Mouse (Mus musculus) MEL (cell line): ENCODE data around the gene Smap2. TPM values are rescaled to one million over a fixed set of nuclear protein-coding genes. Genes with fewer than 3 reads are reported as not detected.

ENCODE experiments used
- DNase-seq: peaks from one replicate; pipeline ENCODE4 v3.0.0; 2011; ENCODE audit warnings: low read depth, low spot score
- H3K27ac ChIP-seq: 2 replicates; pipeline ENCODE4 v1.5.1; 2012; ENCODE audit warnings: low read depth, mild to moderate bottlenecking, control low read depth, low read length, moderate library complexity; ENCODE audit not compliant: control insufficient read depth
- H3K27me3 ChIP-seq, 2 experiments: fragments of 150-350 bp in 1 of 2; sonication (generic) in 1 of 2; 2 replicates each; pipeline ENCODE4 v1.6.1; 2012; ENCODE audit warnings: low read length in 2 of 2, mild to moderate bottlenecking in 2 of 2, improper control_type of control experiment in 1 of 2, moderate library complexity in 1 of 2; ENCODE audit not compliant: insufficient read depth in 2 of 2, control insufficient read depth in 1 of 2
- H3K36me3 ChIP-seq, 2 experiments: 2 replicates each; pipeline ENCODE4 v1.6.1; 2012 to 2014; ENCODE audit warnings: low read length in 2 of 2, improper control_type of control experiment in 1 of 2, inconsistent platforms in 1 of 2, mild to moderate bottlenecking in 1 of 2; ENCODE audit not compliant: insufficient read depth in 2 of 2, control insufficient read depth in 1 of 2
- H3K4me1 ChIP-seq, 2 experiments: fragments of 150-350 bp in 1 of 2; sonication (generic) in 1 of 2; 2 replicates each; pipeline ENCODE4 v1.6.1; 2012; ENCODE audit warnings: low read length in 2 of 2, improper control_type of control experiment in 1 of 2, mild to moderate bottlenecking in 1 of 2; ENCODE audit not compliant: insufficient read depth in 2 of 2, control insufficient read depth in 1 of 2
- H3K4me3 ChIP-seq, 2 experiments: fragments of 150-350 bp in 1 of 2; sonication (generic) in 1 of 2; 2 replicates each; pipeline ENCODE4 v1.5.1; 2012; ENCODE audit warnings: low read depth in 2 of 2, low read length in 2 of 2, mild to moderate bottlenecking in 2 of 2, moderate library complexity in 2 of 2, control low read depth in 1 of 2, improper control_type of control experiment in 1 of 2; ENCODE audit not compliant: control insufficient read depth in 1 of 2, insufficient read depth in 1 of 2
- H3K79me2 ChIP-seq: 2 replicates; pipeline ENCODE4 v1.6.1; 2012; ENCODE audit warnings: mild to moderate bottlenecking, low read length, moderate library complexity; ENCODE audit not compliant: control insufficient read depth, poor library complexity, insufficient read depth
- H3K9ac ChIP-seq: 2 replicates; pipeline ENCODE4 v1.6.1; 2012; ENCODE audit warnings: low read depth, mild to moderate bottlenecking, control low read depth, low read length, moderate library complexity; ENCODE audit not compliant: control insufficient read depth, poor library complexity, severe bottlenecking
- H3K9me3 ChIP-seq: fragments of 150-350 bp; sonication (generic); replicated peaks from 2 replicates; pipeline ENCODE4 v1.6.1; 2012; ENCODE audit warnings: mild to moderate bottlenecking, low read length, improper control_type of control experiment, moderate library complexity; ENCODE audit not compliant: insufficient read depth
- CHD2 ChIP-seq: IDR thresholded peaks from 2 replicates; pipeline ENCODE4 v1.6.1; 2011; ENCODE audit warnings: low read length, improper control_type of control experiment
- CTCF ChIP-seq, 3 experiments: IDR thresholded peaks in 2 of 3; conservative IDR thresholded peaks in 1 of 3; 2 replicates each; pipeline ENCODE4 v1.5.1; 2011 to 2012; ENCODE audit warnings: low read length in 3 of 3, low read depth in 2 of 3, mild to moderate bottlenecking in 2 of 3, improper control_type of control experiment in 1 of 3, inconsistent platforms in 1 of 3, mixed read lengths in 1 of 3, moderate library complexity in 1 of 3; ENCODE audit not compliant: control insufficient read depth in 1 of 3, insufficient read depth in 1 of 3, poor library complexity in 1 of 3, severe bottlenecking in 1 of 3
- E2F4 ChIP-seq: IDR thresholded peaks from 2 replicates; pipeline ENCODE4 v1.6.1; 2011; ENCODE audit warnings: low read depth, low read length, improper control_type of control experiment, borderline replicate concordance
- EP300 ChIP-seq, 2 experiments: IDR thresholded peaks; 2 replicates each; pipeline ENCODE4 v1.6.1; 2011; ENCODE audit warnings: improper control_type of control experiment in 2 of 2, low read length in 2 of 2, low read depth in 1 of 2, mild to moderate bottlenecking in 1 of 2
- ETS1 ChIP-seq: IDR thresholded peaks from 2 replicates; pipeline ENCODE4 v1.6.1; 2012; ENCODE audit warnings: low read depth, mild to moderate bottlenecking, inconsistent platforms, low read length, improper control_type of control experiment, moderate library complexity
- GABPA ChIP-seq: IDR thresholded peaks from 2 replicates; pipeline ENCODE4 v1.6.1; 2012; ENCODE audit warnings: low read depth, mild to moderate bottlenecking, inconsistent platforms, low read length, improper control_type of control experiment, moderate library complexity
- MAFK ChIP-seq: IDR thresholded peaks from 2 replicates; pipeline ENCODE4 v1.6.1; 2011; ENCODE audit warnings: low read depth, mild to moderate bottlenecking, low read length, improper control_type of control experiment, borderline replicate concordance
- MAX ChIP-seq: IDR thresholded peaks from 2 replicates; pipeline ENCODE4 v1.6.1; 2011; ENCODE audit warnings: low read length, improper control_type of control experiment
- MXI1 ChIP-seq: IDR thresholded peaks from 2 replicates; pipeline ENCODE4 v1.6.1; 2011; ENCODE audit warnings: mild to moderate bottlenecking, low read depth, low read length, improper control_type of control experiment
- MYC ChIP-seq: IDR thresholded peaks from 2 replicates; pipeline ENCODE4 v1.6.1; 2011; ENCODE audit warnings: low read depth, mild to moderate bottlenecking, low read length, improper control_type of control experiment, moderate library complexity
- NELFE ChIP-seq: IDR thresholded peaks from 2 replicates; pipeline ENCODE4 v1.6.1; 2011; ENCODE audit warnings: low read depth, low read length, improper control_type of control experiment
- POLR2A ChIP-seq, 2 experiments: IDR thresholded peaks; 2 replicates each; pipeline ENCODE4 v1.6.1; 2011 to 2012; ENCODE audit warnings: low read length in 2 of 2, mild to moderate bottlenecking in 2 of 2, control low read depth in 1 of 2, improper control_type of control experiment in 1 of 2, low read depth in 1 of 2, moderate library complexity in 1 of 2; ENCODE audit not compliant: control insufficient read depth in 1 of 2, insufficient read depth in 1 of 2, poor library complexity in 1 of 2
- POLR2AphosphoS5 ChIP-seq: IDR thresholded peaks from 2 replicates; pipeline ENCODE4 v1.6.1; 2012; ENCODE audit warnings: low read depth, borderline replicate concordance, mild to moderate bottlenecking, inconsistent platforms, low read length, moderate library complexity, mixed read lengths
- TBP ChIP-seq: IDR thresholded peaks from 2 replicates; pipeline ENCODE4 v1.8.0; 2011; ENCODE audit warnings: low read depth, low read length, improper control_type of control experiment
- UBTF ChIP-seq: IDR thresholded peaks from 2 replicates; pipeline ENCODE4 v1.6.1; 2012; ENCODE audit warnings: low read depth, mild to moderate bottlenecking, inconsistent platforms, low read length, improper control_type of control experiment, moderate library complexity, borderline replicate concordance; ENCODE audit not compliant: insufficient read depth
- USF1 ChIP-seq: IDR thresholded peaks from 2 replicates; pipeline ENCODE4 v1.6.1; 2014; ENCODE audit warnings: low read depth, mild to moderate bottlenecking, inconsistent platforms, low read length, improper control_type of control experiment, moderate library complexity
- USF2 ChIP-seq, 2 experiments: IDR thresholded peaks; 2 replicates each; pipeline ENCODE4 v1.6.1; 2011 to 2012; ENCODE audit warnings: improper control_type of control experiment in 2 of 2, low read length in 2 of 2, borderline replicate concordance in 1 of 2, inconsistent platforms in 1 of 2, low read depth in 1 of 2, mild to moderate bottlenecking in 1 of 2; ENCODE audit not compliant: insufficient read depth in 1 of 2
- polyA plus RNA-seq, 2 experiments: library from polyadenylated mRNA; stranded (reverse) in 1 of 2; unstranded in 1 of 2; fragments of >175 nt in 1 of 2; fragments of >200 nt in 1 of 2; gene quantifications; 2 replicates each; pipeline versions ENCODE4 v1.2.1 to v1.2.4; 2012; ENCODE audit warnings: low replicate concordance in 2 of 2, low read depth in 1 of 2; ENCODE audit not compliant: insufficient read length in 2 of 2, insufficient read depth in 1 of 2, missing spikeins in 1 of 2
- total RNA-seq: library from RNA; depleted of rRNA; stranded (reverse); fragments of 300-350 nt; gene quantifications from 2 replicates; pipeline ENCODE4 v1.2.3, GENCODE M21; 2012

The Smap2 gene
- total and polyA plus RNA-seq, 3 experiments: 36.5 to 118 (median 83.5) TPM

GRCm38 (mm10) chr4:120974711-120975427 lies 42.2 kb downstream of the Smap2 start:
- H3K79me2 ChIP-seq: 0 out of 2 replicates have a peak, but pooled peaks cover 1% of the 10 kb centered on the region
- no peak overlapping the region for H3K27ac ChIP-seq
- peaks cover 14 to 20% of the 10 kb centered on the region in 2 experiments for H3K36me3 ChIP-seq
- H3K4me3 ChIP-seq: no peak overlapping the region
- no peaks in the 10 kb centered on the region for H3K9me3 ChIP-seq
- no peaks in the 10 kb centered on the region for H3K27me3 ChIP-seq
- DNase-seq: no peak
- peaks cover 5 to 6% of the 10 kb centered on the region in 2 experiments; a peak in 3 of 4 replicates for H3K4me1 ChIP-seq
- no peak for TF ChIP-seq ETS1
- TF ChIP-seq TBP: no peak
- no peak for TF ChIP-seq CTCF (IDR thresholded peaks at IDR 0.05 in 2 of 3, conservative IDR thresholded peaks at IDR 0.05 in 1 of 3; ENCODE audit: control insufficient read depth in 1 of 3, insufficient read depth in 1 of 3, low read depth in 2 of 3, low read length in 3 of 3, poor library complexity in 1 of 3, severe bottlenecking in 1 of 3)
- no peak for TF ChIP-seq MYC
- TF ChIP-seq UBTF: no peak
- TF ChIP-seq POLR2AphosphoS5: no peak
- no peak for TF ChIP-seq MAFK
- no peak overlapping the region for H3K9ac ChIP-seq

DNA sequence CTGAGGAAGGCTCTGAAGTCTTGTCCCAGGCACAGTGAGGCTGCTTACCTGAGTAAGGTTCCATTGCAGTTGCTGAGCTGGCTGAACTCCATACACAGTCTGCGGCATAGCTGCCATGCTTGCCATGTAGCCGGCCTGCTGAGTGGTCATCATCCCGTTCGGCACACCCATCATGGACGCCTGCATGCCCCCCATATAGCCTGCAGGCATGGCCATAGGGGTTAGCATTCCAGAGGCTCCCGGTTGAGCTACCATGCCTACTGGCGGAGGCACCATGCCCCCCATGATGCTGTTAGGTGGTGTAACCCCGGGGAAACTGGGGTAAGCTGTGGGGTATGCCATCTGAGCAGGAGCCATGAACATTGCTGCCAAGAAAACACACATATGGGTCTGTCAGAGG lies 45.2 kb downstream of the Smap2 start:
- H3K4me1 ChIP-seq: no peaks in the 10 kb centered on the region
- no peak for DNase-seq
- no peaks in the 10 kb centered on the region for H3K9me3 ChIP-seq
- H3K27me3 ChIP-seq: no peaks in the 10 kb centered on the region
- H3K9ac ChIP-seq: no peak overlapping the region
- H3K4me3 ChIP-seq: no peak overlapping the region
- H3K79me2 ChIP-seq: 0 out of 2 replicates have a peak, but pooled peaks cover 1% of the 10 kb centered on the region
- peaks cover 0 to 9% of the 10 kb centered on the region in 2 experiments; a peak in 2 of 4 replicates for H3K36me3 ChIP-seq
- no peak for TF ChIP-seq CHD2
- no peak for TF ChIP-seq MAX
- no peak for TF ChIP-seq NELFE
- no peak for TF ChIP-seq E2F4
- no peak for TF ChIP-seq POLR2A (IDR thresholded peaks at IDR 0.05; ENCODE audit: control insufficient read depth in 1 of 2, insufficient read depth in 1 of 2, low read depth in 1 of 2, low read length in 2 of 2, poor library complexity in 1 of 2)
- no peak for TF ChIP-seq USF2 (IDR thresholded peaks at IDR 0.05; ENCODE audit: borderline replicate concordance in 1 of 2, insufficient read depth in 1 of 2, low read depth in 1 of 2, low read length in 2 of 2)
- no peak for TF ChIP-seq USF1
- no peak for TF ChIP-seq EP300 (IDR thresholded peaks at IDR 0.05; ENCODE audit: low read depth in 1 of 2, low read length in 2 of 2)
- TF ChIP-seq GABPA: no peak
- no peak for TF ChIP-seq CTCF (IDR thresholded peaks at IDR 0.05 in 2 of 3, conservative IDR thresholded peaks at IDR 0.05 in 1 of 3; ENCODE audit: control insufficient read depth in 1 of 3, insufficient read depth in 1 of 3, low read depth in 2 of 3, low read length in 3 of 3, poor library complexity in 1 of 3, severe bottlenecking in 1 of 3)
- TF ChIP-seq TBP: no peak
- no peak for TF ChIP-seq MXI1
- no peak for TF ChIP-seq MYC
- no peak overlapping the region for H3K27ac ChIP-seq
